Mouse (Mus musculus): Measurements from ENCODE around the gene 1810010H24Rik.
"Not testable (repeated sequence)": the region's sequence is repeated elsewhere in the genome, so short reads cannot be mapped to it uniquely, and the experiment has no call there.

1810010H24Rik gene

DNA sequence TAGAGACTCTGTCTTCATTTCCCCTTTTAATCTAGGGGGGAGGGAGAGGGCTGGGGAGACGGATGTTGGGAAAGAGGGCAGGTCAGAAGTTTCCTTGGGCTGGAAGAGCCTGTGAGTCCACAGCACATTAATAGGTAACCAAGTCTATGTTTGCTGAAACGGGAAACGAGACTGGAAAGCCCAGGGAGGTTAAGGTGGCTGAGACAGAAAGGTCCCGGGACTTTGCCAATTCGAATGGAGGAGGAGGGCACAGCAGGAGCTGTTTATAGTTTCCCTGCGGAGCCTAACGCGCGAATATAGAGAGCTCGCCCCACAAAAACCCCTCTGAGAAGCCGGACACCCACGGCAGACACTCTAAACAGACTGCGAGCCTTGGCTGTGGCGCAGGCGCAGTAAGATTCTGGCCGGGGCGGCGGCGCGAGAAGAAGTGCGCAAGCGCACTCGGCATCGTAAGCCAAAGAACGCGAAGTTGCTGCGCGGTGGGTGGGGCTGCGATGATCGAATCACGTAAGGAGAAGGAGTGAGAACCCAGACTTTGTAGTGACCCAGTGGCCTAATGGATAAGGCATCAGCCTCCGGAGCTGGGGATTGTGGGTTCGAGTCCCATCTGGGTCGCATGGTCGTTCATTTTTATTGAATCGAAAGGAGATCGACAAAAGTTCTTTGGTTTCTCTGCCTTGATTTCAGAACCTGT lies 13.0 kb upstream of the 1810010H24Rik start:
- DNase-seq (ENCODE audit: low spot score in 2 of 2) = peak; percentile 99 to 100

DNA sequence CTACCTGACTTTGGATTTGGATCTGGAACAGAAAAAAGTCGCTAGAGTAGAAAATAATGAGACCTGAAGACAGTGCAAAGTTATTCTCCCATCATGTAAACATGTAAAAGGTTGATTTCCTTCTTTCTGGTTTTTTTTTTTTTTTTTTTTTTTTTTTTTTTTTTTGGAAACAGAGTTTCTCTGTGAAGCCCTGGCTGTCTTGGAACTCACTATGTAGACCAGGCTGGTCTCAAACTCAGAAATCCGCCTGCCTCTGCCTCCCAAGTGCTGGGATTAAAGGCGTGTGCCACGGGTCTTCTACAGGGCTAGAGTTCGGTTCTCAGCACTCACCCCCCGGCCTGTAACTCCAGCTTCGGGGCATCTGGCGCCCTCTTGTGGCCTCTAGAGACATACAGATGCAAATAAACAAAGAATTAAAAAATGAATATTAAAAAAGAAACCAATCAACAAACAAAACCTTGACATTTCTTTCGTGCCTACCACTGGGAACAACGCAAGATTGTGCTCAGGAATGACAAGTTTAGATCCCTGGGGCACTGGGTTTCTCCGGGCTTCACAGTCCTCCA lies 11.4 kb upstream of the 1810010H24Rik start:
- DNase-seq (ENCODE audit: low spot score in 2 of 2) = no peak

DNA sequence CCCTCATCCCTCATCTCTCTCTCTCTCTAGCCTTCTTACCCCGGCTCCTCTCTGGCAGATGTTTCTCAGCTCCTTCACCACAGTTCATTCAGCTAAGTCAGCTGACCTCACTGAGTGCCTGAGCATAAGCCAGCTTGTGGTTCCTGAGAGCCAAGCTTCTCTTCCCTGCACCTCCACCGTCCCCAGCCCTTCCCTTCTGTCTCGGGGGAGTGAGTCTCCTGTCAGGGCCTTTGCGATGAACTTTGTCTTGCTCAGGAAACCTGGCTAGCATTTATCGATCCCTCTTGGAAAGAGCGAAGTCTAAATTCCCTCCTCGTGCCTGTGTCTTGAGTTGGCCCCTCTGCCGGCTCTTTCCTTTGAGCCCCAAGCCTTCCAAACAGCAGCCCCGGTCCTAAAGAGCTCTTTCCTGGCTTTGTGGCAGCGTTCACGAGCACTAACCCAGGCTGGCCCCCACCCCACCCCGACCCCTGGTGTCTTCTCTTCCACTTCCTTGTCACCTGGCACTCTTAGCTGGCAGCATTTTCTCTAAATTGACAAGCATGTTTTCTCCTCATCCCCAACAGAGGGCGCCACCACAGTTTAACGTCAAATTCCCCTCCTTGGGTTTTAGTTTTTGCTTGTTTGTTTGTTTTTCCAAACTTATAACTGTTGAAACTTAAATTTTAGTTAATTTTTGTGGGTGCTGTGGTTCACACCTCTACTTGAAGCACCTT lies 10.7 kb upstream of the 1810010H24Rik start:
- DNase-seq (ENCODE audit: low spot score in 2 of 2) = peak in 1 of 2 experiments; percentile 75

DNA sequence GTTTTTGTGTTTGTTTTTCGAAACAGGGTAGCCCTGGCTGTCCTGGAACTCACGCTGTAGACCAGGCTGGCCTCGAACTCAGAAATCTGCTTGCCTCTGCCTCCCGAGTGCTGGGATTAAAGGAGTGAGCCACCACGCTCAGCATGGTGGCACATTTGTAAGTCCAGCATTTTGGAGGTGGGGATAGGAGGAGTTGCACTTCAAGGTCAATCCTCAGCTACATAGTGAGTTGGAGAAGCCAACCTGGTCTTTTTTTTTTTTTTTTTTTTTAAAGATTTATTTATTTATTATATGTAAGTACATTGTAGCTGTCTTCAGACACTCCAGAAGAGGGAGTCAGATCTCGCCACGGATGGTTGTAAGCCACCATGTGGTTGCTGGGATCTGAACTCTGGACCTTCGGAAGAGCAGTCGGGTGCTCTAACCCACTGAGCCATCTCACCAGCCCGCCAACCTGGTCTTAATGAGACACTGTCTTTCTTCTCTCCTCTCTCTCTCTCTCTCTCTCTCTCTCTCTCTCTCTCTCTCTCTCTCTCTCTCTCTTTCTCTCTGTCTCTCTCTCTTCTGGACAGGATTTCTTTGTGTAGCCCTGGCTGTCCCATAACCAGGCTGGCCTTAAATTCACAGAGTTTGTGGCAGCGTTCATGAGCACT lies 9.8 kb upstream of the 1810010H24Rik start:
- DNase-seq (ENCODE audit: low spot score in 2 of 2) = not testable (repeated sequence)

DNA sequence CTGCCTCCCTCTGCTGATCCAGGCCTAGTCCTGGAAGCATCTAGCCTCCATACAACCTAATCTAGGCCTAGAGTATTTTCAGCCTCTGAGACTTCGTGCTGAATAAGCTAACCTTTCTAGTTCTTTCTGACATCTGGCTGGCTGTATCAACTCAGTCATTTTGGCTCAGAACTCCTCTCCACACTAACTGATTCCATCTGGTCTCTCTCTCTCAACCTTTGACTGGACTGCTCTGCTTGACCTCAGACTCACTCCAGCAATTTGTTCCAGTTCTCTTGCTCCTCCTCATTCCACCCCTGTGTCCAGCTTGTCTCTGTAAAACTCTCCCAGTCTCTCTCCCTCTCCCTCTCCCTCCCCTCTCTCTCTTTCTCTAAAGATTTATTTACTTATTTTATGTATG lies 8.6 kb upstream of the 1810010H24Rik start:
- DNase-seq (ENCODE audit: low spot score in 2 of 2) = no peak

DNA sequence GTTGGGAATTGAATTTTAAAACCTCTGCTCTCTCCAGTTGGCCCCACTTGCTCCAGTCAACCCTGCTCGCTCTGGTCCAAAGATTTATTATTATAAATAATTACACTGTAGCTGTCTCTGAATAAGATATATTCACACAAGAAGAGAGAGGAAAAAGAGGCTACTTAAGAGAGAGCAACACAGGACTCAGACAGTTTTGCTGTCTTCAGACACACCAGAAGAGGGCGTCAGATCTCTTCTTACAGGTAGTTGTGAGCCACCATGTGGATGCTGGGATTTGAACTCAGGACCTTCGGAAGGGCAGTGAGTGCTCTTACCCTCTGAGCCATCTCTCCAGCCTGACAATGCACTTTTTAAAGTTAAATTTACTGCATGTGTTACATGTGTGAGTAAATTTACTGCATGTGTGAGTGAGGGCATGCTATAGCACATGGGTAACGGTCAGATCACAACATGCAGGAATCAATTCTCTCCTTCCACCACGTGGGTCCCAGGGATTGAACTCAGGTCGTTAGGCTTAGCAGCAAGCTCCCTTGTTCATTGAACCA lies 8.1 kb upstream of the 1810010H24Rik start:
- no peak for DNase-seq (ENCODE audit: low spot score in 2 of 2)

DNA sequence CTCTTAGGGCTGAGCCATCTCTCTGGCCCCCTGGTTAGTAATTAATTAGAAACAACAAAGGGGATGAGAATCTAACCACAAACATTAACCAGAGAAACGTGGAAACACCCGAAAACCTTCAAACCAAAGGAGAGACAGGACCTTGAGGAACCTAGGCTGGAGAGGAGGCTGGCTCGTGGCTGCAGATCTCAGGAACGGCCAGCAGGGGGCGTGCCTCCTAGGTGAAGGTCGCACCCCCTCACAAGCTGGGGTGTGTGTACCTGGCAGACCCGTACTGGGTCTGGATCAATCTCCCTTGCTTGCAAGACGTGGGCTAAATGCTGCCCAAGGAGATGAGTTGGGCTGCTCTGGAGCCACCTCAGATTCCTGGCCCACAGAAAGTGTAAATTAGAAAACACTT lies 6.9 kb upstream of the 1810010H24Rik start:
- DNase-seq (ENCODE audit: low spot score in 2 of 2) = peak in 1 of 2 experiments; percentile 78

DNA sequence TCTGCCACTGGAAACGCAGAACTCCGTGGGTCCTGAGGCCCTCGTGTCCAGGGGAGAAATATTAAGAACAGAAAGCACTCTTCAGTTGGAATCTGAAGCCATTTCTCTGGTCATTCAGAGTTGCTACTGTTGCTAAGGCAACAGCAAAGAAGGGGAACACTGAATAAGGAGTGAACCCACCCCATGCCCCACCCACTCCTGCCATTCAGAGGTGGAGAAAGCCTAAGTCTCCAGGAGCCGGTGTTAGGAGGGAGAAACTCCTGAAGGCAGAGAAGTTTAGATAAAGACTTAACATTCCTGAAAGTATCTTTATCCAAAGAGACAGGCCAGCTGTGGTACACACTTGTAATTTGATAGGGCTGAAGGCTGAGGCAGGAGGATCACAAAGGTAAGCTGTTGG lies 6.2 kb upstream of the 1810010H24Rik start:
- DNase-seq (ENCODE audit: low spot score in 2 of 2) = no peak

DNA sequence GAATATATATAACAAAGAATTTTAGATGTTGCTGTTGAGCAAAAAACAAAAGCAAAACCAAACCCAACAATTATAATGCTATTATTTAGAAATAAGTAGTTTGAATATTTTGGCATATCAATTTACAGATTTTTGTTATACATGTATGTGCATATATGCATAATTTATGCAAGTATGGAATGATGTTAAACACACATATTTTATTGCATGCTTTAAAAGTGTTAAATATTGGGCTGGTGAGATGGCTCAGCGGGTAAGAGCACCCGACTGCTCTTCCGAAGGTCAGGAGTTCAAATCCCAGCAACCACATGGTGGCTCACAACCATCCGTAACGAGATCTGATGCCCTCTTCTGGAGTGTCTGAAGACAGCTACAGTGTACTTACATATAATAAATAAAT lies 5.8 kb upstream of the 1810010H24Rik start:
- DNase-seq (ENCODE audit: low spot score in 2 of 2) = not testable (repeated sequence)

DNA sequence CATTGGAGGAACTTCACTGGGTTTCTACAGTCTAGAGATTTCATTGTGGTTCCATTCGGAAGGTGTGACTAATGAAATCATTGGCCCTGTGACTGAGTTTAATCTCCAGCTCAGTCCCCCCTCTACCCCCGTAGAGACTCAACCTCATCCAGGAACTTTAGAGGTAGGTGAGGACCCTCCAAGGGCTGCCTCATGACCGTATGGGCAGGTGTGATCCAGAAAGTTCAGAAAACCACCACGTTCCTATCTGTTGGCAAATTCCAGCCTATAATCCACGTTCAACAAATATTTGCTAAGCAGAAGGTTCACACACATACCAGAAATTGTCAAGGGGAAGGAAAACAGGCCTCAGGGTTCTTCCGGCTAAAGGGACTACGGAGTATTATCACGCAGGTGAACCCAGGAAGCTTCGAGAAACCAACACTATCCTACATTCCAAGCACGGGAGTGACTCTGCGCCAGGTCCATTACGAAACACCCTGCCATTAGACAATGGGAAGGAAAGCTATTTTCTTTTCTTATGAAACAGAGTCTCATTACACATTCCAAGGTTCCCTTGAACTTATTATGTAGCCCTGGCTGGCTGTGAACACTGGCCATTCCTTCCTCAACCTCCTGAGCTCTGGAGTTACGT lies 3.3 kb upstream of the 1810010H24Rik start:
- DNase-seq (ENCODE audit: low spot score in 2 of 2) = no peak

DNA sequence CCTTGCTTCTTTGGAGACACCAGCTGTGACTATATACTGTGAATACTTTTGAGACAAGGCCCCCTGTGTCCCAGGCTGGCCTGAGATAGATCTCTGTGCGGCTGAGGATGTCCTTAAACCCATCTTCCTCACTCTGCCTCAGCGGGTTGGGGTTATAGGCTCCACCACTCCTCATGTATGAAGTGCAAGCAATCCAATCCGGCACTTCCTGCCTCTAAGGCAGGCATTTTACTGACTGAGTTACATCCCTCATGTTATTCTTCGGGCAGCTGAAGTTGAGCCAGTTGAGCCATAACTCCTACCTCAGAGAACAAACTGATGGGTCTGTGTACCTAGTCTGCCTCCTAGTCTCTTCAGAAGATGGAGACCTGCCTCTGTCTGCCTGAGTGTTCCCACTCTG lies 1.1 kb upstream of the 1810010H24Rik start:
- no peak for DNase-seq (ENCODE audit: low spot score in 2 of 2)

DNA sequence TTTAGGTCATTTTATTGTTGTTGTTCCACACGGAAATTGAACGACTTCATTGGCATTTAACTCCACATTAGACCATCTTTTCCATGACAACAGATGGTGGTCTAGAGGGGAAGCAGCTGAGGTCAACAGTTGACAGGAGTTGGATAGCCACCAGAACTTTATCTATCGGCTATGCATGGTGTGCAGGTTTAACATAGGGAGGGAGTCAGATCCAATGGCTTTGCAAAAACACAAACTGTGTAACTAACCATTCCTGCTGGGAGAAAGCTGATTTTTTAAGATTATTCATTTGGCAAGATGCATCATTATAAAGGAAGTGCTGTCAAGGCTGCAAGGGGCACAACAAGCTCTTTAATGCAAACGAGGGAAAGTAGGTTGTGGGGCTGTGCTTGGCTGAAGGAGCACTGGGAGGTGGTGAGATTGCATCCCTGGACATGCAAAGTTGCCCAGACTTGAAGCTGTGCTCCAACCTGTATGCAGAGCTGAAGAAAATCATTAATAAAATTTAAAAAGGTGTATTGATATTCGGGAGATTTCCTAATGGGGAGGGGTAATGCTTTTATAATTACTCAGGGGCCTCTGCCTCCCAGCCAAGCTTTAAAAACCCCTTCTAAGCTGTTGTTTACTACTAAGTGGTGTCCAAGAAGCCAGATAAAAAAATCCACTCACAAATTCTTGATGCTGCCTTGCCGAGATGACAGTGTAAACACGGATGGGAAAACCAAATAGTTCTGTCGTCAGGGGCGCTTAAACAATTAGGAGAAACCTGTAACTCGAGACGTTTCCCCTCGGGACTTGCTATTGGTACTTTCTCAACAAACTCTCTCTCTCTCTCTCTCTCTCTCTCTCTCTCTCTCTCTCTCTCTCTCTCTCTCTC lies 1.3 kb downstream of the 1810010H24Rik start:
- no peak for DNase-seq (ENCODE audit: low spot score in 2 of 2)

DNA sequence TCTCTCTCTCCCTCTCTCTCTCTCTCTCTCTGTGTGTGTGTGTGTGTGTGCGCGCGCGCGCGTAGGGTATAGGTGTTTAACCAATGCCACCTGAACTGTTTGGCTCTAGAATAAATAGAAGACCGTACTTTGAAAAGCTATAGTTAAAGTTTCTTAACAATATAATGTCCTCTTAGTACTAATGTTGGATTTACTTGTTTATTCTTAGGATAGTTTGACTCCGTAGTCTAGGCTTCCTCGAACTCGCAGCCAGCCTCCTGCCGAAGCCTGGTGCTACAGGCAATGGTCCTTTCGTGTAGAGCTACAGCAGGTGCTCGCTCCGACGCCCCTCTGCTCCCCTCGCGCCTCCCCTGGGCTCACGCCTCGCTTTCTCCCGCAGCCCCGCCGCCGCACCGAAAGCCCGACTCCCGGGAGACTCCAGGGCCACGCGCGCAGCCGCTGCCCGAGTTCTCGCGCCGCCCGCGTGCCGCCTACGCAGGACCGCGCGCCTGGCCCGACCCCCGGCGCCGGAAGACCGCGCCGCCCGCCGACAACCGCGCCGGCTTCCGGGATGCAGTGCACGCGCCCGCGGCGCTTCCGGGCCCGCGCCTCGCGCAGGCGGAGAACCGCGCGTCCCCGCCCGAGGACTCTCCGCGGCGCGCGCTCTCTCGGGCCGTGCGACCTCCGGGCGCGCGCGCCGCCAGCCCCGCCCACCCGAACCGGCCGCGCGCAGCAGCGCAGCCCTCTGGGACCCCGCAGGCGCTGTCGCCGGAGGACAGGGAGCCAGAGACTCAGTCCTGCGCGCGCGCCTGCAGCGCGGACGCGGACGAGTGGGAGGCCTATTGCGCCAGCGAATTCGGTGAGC lies 2.2 kb downstream of the 1810010H24Rik start:
- DNase-seq (ENCODE audit: low spot score in 2 of 2) = peak; percentile 81 to 90

DNA sequence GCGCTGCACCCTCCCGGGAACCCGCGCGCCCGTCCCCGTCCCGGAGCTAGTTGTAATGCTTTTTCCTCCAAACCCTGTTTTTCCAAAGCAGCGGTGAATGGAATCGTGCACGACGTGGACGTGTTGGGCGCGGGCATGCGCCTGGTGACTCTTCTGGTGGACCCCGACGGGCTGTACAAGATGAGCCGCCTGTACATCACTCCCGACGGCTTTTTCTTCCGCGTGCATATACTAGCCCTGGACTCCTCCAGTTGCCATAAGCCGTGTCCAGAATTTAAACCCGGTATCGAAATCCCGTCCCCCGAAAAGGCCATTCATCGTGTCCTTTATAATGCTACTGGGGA lies 2.8 kb downstream of the 1810010H24Rik start:
- no peak for DNase-seq (ENCODE audit: low spot score in 2 of 2)

DNA sequence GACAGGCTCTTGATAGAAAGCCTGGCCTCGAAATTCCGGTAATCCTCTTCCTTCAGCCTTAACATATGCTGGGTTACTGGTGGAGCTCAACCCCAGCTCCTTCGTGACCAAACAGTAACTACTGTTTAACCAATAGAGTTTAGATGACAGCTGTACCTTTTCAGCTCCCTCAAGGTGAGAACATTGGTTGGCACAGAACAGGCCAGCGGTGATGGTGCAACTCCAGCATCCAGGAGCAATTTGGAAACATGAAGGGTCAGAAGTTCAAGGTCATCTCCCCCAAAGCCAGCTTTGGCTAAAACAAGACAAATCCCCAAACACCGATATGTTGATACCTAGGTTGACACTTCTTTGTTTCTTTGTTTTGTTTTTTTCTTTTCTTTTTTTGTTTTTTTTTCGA lies 3.3 kb downstream of the 1810010H24Rik start:
- no peak for DNase-seq (ENCODE audit: low spot score in 2 of 2)

DNA sequence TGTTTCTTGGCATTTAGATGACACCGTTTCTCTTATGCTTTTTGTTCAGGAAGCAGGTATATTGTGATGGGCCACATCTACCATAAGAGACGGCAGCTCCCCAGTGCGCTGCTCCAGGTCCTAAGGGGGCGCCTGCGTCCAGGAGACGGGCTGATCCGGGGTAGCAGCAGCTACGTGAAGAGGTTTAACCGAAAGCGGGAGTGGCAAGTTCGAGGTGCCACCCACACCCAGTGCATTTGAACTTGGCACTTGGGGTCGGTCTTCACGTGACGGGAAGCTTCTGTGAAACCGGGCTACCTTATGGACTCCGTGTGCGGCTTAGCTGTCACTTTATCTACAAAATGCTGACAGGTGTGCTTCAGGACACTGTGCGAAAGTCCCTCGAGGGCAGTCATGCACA lies 4.1 kb downstream of the 1810010H24Rik start:
- no peak for DNase-seq (ENCODE audit: low spot score in 2 of 2)

DNA sequence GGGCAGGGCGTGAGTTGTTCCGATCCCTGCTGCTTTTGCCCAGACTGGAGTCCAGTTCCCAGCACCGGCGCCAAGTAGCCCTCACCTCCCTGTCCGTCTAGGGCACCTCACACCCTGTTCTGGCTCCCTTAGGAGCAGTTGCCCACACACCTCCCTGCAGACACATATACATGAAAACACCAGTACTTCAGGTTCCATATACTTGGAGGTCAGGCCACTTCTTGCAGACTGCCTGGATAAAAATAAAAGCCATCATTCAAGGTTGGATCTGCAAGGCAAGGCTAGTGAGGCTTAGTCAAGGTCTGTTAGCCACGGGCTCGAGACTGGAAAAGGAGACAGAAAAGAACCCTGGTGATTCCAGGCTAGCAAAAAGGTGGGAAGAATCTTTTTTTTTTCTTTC lies 6.2 kb downstream of the 1810010H24Rik start:
- DNase-seq (ENCODE audit: low spot score in 2 of 2) = no peak

DNA sequence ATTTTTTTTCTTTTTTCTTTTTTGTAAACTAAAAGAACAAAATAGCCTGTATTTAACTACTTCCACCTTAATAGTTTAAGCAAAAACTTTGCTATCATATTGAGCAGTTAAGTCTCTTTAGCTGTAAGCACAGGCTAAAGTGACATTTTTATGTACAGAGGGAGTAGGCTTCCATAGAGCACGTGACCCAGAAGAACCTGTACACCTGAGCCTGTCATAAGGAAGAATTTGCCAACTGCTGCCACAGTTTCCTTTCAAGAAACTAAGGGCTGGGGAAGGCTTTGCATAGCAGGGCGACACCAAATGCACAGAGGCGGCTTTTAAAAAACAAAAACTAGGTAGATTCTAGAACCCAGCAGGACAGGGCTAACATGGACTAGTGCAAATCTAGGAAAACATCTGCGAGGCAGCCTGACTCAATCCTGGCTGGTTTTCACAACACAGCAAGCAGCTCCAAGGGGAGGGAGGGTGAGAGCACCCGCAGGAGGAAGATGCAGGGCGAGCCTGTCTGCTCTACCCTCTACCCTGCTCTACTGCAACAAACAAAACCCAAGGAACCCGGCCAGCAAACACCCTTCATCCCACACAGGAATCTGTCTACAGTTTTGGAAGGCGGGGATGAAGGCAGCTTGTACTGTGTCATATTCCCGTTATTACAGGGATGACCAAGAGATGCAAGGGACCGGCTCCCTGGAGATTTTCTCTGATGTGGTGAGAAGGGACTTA lies 8.8 kb downstream of the 1810010H24Rik start:
- DNase-seq (ENCODE audit: low spot score in 2 of 2) = no peak

DNA sequence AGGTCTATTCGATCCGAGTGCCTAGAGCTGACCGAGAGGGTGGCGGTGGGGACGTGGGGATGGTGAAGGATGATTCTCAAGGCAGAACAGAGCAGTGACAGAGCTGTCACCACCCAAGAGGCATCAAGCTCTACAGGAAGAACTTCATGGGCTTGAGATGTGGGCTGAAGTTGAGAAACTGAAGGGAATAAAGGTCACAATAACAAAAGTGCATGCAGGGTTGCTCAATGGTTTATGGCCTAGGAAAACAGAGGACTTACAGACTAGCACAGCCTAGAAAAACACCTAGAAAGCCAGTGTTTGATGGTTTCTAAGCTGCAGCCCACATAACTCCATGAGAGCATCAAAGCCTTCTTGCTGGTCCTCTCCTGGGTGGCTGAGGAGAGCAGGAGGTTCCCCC lies 13.9 kb downstream of the 1810010H24Rik start:
- no peak for DNase-seq (ENCODE audit: low spot score in 2 of 2)
